Mouse (Mus musculus): ENCODE data around the gene Selenov. TPM values are rescaled to one million over a fixed set of nuclear protein-coding genes. Genes with fewer than 3 reads are reported as not detected.
"Not testable (repeated sequence)": the region's sequence is repeated elsewhere in the genome, so short reads cannot be mapped to it uniquely, and the experiment has no call there.

The Selenov gene
- total RNA-seq, 2 experiments from 2014 or later: not detected

DNA sequence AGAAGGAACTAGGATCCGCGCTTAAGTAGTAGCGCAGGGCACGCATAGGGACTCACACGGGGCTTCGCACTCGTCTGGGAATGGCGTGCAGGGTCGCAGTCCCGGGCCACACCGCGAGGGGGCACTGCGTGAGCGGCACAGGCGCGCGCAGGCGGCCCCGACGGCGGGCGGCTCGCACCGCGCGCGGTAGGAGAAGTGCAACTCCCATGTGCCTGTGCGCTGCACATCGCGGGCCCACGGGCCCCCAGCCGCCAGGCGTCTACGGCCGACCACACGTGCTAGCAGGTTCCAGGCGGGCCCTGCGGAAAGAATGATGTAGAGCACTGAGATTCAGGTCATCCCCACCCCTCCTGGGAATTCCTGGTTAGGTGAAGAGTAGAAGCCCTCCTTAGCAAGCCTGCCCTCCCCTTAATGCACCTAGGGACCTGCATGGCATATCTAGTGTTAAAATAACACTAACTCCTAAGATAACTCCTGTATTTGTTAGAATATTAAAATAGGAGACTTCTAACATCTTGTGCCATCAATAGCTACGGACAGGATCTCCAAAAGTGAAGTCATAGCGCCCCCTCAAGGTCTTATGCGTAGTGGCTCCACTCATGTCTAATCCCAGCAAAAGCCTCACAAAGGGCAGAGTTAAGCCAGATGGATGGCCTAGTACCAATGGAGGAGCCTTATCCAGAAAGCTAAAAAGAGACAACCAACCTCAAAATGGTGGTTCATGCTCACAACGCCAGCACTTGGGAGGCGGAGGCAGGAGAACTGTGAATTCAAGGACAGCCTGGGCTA is 8.0 kb upstream of the Selenov start:
- DNase-seq (ENCODE audit: low spot score in 2 of 2): no peak

DNA sequence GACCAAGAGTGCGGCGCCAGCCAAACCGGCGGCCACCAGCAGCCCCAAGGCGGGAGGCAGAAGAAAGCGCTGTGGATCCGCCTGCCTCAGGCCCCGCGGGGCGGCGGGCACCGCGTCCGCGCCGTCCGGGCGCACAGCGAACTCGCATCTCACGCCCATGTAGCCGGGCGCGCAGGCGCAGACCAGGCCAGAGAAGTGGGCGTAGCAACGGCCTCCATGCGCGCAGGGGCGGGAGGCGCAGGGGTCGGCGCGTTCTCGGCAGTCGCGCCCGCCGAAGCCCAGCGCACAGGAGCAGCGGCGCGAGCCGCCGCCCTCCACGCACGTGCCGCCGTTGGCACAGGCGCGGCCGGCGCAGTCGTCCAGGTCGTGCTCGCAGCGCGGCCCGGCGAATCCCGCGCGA is 3.5 kb upstream of the Selenov start:
- DNase-seq (ENCODE audit: low spot score in 2 of 2): peak; percentile 49 to 57

DNA sequence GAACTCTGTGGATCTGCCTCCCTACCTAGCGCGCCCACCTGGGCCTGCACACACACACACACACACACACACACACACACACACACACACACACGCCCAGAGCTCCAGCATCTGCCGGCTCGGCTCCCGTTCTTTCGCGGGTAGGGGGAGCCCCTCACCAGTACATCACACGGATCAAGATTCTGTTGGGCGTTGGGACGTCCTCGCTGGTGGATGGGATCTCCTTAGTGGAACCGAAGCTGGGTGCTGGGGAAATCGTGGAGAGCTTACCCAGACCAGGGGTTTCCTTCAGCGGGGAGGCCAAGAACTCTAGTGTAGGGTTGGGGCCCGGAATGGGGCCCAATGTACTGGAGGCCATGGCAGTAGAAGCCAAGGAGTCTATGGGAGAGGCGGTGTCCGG is 821 bp downstream of the Selenov start:
- no peak for DNase-seq (ENCODE audit: low spot score in 2 of 2)

DNA sequence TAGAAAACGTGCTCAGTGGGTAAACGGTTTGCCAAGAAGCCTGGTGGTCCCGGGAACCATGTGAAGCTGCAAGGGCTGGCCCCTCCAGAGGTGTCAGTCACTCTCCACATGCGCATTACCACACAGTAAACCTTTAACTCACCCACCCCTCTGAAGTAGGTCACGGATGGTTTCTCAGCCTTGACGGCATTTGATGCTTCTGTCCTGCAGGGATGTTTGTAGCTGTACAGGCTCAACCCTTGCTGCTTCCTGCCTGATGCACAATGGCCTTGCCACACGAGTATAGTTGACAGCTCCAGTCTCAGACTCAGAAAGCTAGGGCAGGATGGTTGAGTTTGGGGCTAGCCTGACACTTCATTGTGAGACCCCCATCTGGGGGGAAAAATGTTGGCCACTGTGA is 10.4 kb downstream of the Selenov start:
- no peak for DNase-seq (ENCODE audit: low spot score in 2 of 2)

DNA sequence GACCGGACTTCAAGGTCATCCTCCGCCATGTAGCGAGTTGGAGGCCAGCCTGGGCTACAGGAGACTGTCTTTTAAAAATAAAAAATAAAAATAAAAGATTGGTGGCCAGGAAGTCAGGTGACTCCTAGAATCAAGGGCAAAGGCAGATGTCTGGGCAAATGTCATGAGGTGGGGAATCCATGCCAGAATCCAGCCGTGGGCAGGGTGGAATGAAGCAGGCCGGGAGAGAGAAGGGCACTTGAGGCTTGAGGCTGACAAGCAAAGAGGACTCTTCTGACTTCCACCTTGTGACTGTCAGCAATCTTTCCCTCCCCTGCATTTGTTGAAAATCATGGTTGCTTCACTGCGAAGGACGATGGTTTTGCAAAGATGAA is 12.7 kb downstream of the Selenov start:
- DNase-seq (ENCODE audit: low spot score in 2 of 2): no peak

DNA sequence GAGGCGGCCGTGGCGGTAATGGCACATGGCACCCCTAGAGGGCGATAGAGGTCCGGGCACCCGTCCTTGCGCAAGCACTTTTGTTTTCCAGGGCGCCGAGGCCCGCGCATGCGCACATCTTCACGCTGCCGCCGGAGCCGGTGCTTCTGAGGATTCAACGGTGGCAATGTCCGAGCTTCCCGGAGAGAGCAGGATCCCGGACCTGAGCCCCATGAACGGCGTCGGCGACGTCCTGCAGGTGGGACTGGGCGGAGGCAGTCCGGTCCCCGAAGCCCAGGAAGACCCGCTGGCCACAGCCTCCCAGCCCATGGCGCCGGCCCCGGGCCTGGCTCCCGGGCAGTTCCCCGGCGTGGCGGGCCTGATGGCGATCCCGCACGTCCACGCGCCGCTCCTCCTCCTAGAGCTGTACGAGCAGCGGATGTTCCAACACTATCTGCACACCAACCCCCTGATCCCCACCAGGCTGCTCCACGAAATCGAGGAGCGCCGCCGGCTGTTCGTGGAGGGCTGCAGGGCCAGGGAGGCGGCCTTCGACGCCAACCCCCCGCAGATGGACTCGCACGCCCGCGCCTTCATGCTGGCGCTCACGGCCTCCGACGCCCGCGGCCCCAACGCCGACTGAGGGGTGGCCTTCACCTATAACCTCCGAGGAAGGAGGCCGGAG is 13.2 kb downstream of the Selenov start, which contains the start of gene Eid2b:
Gene Eid2b (plus strand): TSS at position 125 of the 664 bp plus-strand sequence.
- DNase-seq (ENCODE audit: low spot score in 2 of 2): peak; percentile 99

DNA sequence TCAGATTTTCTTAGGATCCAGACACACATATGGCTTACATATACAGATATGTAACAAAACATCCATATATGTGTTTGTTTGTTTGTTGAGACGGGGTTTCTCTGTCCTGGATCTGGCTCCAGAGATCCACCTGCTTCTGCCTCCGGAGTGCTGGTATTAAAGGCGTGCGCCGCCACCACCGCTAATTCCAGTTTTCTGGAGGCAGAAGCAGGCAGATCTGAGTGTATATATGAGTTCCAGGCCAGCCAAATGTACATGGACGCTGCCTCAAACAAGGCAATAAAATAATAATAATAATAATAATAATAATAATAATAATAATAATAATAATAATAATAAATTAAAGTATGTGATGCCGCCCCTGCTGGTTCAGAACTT is 13.8 kb downstream of the Selenov start:
- DNase-seq (ENCODE audit: low spot score in 2 of 2): no peak

DNA sequence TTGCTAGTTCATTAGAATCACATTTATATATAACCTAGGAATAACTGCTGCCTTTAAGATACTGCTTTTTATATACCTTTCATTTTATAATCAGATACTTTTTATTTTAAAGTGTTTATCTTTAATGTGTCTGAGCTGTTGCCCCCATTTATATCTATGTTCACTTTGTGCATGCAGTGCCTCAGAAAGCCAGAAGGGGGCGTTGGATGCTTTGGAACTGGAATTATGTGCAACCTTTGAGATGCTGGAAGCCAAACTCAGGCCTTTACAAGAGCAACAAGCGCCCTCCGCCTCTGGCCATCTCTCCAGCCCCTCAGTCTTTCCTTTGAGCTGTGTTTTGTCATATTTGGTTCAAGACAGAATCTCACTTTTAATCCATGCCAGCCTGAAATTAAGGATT is 19.2 kb downstream of the Selenov start:
- DNase-seq (ENCODE audit: low spot score in 2 of 2): no peak

DNA sequence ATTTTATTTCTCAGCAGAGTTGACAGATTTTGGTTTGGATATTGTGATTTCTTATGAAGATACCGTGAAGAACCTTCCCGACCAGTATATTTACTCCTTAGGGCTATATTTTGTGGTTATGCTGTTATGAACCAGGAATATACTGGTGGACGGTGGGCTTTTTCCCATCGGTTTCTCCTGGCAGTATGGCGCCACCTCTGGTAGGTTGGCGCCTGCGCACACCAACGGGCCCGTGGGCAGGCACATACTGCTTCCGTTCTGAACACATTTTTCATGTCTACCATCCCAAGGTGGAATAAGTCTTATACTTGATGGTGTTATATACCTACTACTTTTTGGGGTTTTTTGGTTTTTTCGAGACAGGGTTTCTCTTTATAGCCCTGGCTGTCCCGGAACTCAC is 21.6 kb downstream of the Selenov start:
- DNase-seq (ENCODE audit: low spot score in 2 of 2): no peak

DNA sequence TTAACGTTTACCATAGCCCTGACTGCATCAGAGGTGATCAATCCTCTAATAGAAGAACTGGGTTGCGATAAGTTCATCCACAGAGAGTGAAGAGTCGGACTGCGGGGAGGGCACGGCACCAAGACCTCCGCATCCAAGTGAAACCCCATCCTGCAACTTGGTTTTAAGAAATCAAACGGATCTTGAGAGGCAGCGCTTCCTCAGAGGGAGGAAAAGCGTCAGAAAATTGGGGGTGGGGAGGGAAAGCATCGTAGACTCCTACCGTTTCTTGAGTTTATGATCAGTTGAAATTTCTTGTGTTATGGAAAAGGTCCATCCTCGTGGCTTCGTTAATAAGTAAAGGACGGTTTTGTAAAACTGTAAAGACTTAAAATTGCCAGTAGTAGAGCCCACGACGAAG is 22.4 kb downstream of the Selenov start:
- DNase-seq (ENCODE audit: low spot score in 2 of 2): no peak

DNA sequence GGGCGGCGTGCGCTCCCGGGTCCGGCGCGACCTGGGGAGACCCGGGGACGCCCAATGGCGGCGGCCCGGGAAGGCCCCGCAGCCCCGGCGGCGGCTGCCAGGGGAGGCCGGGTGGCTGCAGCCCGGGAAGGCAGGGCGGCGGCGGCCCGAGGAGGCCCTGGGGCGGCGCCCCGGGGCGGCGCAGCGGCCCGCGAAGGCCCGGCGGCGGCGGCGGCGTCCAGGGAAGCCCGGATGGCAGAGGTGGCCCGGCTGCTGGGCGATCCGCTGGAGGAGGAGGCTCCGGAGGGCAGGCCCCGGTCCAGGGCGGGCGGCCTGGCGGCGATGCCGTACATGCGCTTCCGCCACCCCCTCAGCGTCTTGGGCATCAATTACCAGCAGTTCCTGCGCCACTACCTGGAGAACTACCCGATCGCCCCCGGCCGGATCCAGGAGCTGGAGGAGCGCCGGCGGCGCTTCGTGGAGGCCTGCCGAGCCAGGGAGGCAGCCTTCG is 22.9 kb downstream of the Selenov start:
- peak; percentile 63 to 68 for DNase-seq (ENCODE audit: low spot score in 2 of 2)

DNA sequence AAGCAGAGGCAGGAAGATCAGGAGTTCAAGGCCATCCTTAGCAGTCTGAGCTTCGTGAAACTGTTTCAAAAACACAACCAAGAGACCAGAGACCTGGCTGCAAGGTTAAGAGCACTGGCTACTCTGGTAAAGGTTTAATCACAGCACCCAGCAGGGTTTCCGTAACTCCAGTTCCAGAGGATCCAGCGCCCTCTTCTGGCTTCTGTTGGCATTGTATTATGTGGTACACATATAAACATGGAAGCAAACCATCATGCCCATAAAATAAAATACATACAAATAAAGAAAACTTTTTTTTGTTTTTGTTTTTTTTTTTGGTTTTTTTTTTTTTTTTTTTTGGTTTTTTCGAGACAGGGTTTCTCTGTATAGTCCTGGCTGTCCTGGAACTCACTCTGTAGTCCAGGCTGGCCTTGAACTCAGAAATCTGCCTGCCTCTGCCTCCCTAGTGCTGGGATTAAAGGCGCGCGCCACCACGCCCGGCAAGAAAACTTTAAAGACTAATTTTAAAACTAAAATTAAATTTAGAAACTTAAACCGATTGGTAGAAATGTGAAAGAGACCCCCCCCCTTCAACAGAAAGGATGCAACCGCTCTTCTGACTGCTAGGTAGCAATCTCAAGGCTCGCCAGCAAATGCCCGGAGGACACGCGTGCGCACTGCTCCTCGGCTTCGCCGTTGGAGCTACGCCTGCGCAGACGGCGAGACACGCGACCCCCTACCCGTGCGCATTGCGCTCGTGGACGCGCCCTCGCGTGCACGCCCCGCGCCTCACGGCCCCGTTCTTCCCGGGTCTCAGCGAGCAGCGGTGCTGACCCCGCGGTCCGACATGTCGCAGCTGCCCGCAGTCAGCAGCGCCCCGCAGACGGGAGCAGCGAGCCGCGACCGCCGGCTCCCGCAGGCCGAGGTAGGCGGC is 23.6 kb downstream of the Selenov start, which contains the start of gene Eid2:
Gene Eid2 (plus strand): TSS at position 753 of the 913 bp plus-strand sequence.
- DNase-seq (ENCODE audit: low spot score in 2 of 2): peak; percentile 77 to 81

DNA sequence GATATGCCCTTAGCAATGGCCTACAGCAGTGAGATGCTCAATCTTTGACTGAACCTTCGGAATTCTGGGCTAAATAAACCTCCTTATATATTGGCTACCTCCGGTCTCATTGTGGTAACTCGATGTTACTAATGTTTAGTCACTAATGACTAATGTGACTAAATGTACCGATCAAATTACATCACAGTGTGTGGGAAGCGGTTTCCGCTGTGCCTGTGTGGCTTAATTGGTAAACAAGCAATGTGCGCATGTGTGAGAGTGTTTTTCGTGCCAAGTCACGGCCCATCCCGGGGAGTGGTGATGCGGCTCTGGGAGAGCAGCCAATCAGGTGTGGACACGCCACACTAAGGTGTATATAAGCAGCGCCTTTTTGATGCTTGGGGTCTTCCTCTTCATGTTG is 25.6 kb downstream of the Selenov start:
- DNase-seq (ENCODE audit: low spot score in 2 of 2): no peak

DNA sequence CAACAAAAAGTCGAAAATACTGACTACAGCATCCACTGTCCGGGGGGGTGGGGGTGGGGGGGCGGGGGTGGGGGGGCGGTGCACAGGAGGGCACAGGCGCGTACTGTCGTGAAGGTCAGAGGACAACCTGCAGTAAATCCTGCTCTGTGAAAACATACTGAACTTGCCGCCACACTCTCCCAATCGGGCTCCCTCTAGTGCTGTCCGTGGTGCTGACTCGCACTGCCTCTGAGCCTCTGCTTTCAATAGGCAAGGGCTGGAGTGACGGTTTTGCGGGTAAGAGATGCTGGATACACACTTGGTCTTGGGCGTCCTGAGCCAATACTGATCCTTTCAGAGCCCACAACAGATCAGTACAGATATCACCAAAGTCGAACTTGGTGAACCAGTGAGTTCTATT is 27.2 kb downstream of the Selenov start:
- DNase-seq (ENCODE audit: low spot score in 2 of 2): peak; percentile 65 to 67

DNA sequence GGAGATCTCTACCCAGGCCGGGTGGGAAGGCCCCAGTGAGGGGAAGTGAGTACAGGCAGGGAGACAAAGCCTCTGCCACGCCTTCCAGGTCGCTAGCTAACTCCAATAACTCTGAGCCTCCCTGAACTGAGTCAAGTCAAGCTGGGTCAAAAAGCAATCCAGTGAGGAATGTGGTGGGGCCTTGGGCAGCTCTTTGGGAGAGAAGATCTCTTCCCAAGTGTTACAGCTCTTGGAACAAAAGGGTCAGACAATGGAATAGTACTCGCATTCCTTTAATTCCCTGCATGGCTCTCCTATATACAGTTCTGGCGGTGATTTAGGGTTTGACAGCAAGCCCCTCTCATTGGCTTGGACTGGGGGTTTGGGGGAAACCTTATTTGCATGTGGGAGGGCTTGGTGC is 28.1 kb downstream of the Selenov start:
- DNase-seq (ENCODE audit: low spot score in 2 of 2): no peak

DNA sequence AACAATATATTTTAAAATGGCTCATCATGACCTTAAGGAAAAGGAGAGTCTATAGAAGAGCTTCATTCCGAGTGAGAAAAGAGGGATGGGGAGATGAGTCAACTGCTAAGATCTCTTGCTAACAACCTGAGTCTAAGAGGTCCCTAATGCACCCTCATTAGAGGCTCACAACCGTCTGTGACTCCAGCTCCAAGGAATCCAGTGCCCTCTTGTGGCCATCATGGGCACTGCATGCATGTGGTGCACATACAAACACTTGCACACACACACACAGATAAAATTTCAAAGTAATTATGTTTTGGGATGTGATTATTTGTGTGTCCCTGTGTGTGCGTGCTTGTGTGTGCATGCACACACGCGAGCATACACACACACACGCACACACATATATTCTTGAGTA is 35.5 kb downstream of the Selenov start:
- no peak for DNase-seq (ENCODE audit: low spot score in 2 of 2)

DNA sequence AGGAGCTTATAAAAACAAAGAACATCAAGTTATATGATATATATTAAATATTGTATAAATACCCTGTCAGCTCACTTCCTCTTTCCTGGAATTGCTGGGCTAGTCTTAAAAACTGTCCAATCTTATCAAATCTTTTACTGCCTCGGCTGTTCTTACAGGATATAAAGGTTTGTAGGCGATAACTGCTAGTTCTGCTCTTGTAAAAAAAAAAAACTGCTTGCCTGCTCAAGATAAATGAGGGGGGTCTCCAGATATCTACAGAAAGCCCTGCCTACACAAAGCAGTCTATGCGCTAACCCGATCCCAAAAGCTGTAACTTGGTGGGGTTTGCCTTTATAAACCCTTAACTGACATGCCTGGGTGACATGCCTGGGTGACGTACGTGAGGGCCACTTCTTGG is 36.4 kb downstream of the Selenov start:
- no peak for DNase-seq (ENCODE audit: low spot score in 2 of 2)

DNA sequence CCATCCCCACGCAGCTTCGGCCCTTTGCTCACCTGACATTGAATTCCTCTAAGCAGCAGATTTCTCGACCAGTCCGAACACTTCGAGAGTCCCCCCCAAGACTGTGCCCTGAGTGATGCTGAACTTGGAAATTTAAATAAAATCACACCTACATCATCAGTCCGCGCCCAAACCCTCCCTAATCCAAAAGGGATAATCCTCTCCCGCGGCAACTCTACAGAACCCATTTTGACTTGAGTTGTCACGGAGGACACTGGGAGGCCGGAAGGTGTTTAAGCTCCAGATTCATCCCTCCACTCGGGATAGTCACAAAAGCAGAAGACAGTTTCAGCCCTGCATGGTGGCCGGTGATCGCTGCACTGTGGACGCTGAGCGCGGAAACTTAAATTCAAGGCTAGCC is 39.0 kb downstream of the Selenov start:
- no peak for DNase-seq (ENCODE audit: low spot score in 2 of 2)

DNA sequence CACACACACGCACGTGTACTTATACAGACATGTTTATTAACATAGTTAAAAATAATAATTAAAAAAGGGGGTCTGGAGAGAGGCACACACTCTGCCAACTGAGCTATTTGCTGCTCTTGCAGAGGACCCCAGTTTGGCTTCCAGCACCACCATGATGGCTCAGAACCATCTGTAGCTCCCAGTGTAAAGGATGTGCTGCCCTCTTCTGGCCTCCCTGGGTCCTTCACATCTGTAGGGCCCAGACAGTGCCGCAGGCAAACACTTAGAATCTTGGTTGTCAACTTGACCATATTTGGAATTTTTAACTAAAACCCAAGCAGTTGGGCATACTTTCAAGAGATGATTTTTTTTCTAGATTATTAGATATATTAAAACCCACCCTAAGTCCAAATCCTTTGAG is 42.0 kb downstream of the Selenov start:
- no peak for DNase-seq (ENCODE audit: low spot score in 2 of 2)

DNA sequence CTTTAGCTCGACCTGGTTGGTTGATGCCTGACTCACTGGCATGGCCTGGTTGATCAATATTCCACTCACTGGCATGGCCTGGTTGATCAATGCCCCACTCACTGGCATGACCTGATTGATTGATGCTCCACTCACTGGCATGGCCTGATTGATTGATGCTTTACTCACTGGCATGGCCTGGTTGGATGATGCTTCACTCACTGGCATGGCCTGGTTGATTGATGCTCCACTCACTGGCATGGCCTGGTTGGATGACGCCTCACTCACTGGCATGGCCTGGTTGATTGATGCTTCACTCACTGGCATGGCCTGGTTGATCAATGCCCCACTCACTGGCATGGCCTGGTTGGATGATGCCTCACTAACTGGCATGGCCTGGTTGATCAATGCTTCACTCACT is 47.0 kb downstream of the Selenov start:
- DNase-seq (ENCODE audit: low spot score in 2 of 2): not testable (repeated sequence)
